Mouse (Mus musculus) embryonic fibroblast, embryonic 13.5 days (primary cell): ENCODE results near the gene Lima1. TPM values are rescaled to one million over a fixed set of nuclear protein-coding genes. Genes with fewer than 3 reads are reported as not detected.

Experiments used
- H3K27ac ChIP-seq: 2 replicates; pipeline ENCODE4 v1.5.1; 2012; ENCODE audit warnings: low read length, control low read depth, inconsistent platforms; ENCODE audit not compliant: insufficient read depth
- H3K4me1 ChIP-seq: 2 replicates; pipeline ENCODE4 v1.6.1; 2011; ENCODE audit warnings: low read length; ENCODE audit not compliant: control insufficient read depth, insufficient read depth
- H3K4me3 ChIP-seq: 2 replicates; pipeline ENCODE4 v1.5.1; 2011; ENCODE audit warnings: mild to moderate bottlenecking, control low read depth, low read length; ENCODE audit not compliant: insufficient read depth
- CTCF ChIP-seq: IDR thresholded peaks from 2 replicates; pipeline ENCODE4 v1.5.1; 2011; ENCODE audit warnings: mild to moderate bottlenecking, control low read depth, low read length, moderate library complexity, borderline replicate concordance; ENCODE audit not compliant: insufficient read depth
- POLR2A ChIP-seq: IDR thresholded peaks from 2 replicates; pipeline ENCODE4 v1.6.1; 2011; ENCODE audit warnings: low read depth, mild to moderate bottlenecking, control low read depth, low read length, moderate library complexity
- polyA plus RNA-seq: library from polyadenylated mRNA; stranded (reverse); fragments of >200 nt; gene quantifications from 2 replicates; pipeline ENCODE4 v1.2.4, GENCODE M21; 2011; ENCODE audit warnings: low read depth; ENCODE audit not compliant: missing spikeins, insufficient read length

The Lima1 gene
- polyA plus RNA-seq, 1 experiment, result 172 TPM

DNA sequence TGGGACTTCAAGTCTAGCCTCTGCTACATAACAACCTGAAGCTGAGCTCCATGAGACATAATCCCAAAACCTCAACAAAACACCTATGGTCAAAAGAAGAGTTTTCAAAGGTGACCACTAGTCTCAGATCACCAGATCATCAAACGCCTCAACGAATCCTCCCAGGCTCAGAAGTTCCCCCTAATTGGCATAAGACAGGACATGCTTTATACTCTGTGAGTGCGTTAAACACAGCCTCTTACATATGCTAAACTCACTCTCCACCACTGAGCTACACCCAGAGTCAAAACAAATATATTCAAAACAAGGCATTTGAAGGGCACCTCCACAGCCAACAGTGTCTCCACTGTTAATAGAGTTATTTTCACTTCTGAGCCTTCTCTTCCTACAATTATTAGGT is 2.7 kb downstream of the Lima1 start:
- H3K27ac ChIP-seq, result no peak overlapping the region
- TF ChIP-seq POLR2A (no peak), CTCF (no peak)
- no peak overlapping the region for H3K4me3 ChIP-seq
- peaks cover 5% of the 10 kb centered on the region; the same call in 1 of the 2 replicates for H3K4me1 ChIP-seq

DNA sequence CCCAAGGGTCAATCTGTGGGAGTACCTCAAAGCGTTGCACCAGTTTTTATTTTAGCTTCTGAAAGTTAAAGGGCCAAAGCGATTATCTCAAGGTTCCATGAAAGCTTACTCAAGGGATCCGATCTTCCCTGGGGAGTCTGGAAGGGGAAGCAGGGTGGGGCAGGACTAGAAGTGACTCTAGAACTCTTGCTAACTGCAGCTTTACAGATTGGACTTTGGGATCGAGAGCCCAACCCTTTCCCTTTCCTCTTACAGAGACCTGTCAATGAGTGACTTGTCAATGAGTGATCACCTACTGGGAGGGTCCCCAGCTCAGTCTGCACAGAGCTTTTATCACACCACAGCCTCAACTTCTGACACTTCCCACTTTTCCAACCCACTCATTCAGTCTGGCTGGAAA is 7.6 kb downstream of the Lima1 start:
- Histone ChIP-seq H3K4me3 (no peak overlapping the region), H3K27ac (no peak overlapping the region), H3K4me1 (peaks cover 2% of the 10 kb centered on the region; the same call in 1 of the 2 replicates)
- TF ChIP-seq POLR2A, result no peak
- no peak for TF ChIP-seq CTCF

DNA sequence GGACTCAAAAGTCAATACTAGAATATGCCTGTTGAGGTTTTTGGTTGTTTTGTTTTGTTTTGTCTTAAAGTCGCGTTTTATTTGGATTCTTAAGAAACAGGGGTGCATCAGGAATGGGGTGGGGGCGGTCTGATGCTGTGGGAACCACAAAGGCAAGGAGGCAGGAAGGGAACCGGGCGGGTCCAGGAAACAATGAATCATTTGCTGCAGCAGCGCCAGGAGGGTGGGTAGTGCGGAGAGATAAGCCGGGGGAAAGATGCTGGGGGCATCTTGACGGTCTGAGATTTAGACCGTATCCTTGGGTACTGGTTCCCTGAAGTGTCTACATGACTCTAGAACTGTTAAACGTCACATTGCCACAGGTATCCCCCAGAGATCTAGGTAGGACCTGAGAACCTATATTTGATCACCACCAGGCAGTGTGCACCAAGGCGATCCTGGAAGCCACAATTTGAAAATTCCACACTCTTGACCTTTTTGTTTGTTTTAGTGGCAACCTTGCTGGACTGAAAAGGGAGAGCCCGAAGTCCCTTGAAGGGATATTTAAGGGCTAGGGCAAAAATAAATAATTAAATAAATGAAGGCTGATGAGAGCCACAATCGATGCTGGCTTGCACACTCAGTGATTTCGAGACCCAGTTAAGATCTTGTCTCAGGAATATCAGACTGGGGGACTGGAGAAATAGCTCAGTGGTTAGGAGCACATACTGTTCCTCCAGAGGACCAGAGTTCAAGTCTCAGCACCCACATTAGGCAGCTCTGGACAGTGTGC is 8.6 kb downstream of the Lima1 start:
- no peak overlapping the region for H3K4me3 ChIP-seq
- H3K27ac ChIP-seq, result no peak overlapping the region
- H3K4me1 ChIP-seq, result peaks cover 2% of the 10 kb centered on the region; the same call in 1 of the 2 replicates
- TF ChIP-seq POLR2A, result no peak
- no peak for TF ChIP-seq CTCF

DNA sequence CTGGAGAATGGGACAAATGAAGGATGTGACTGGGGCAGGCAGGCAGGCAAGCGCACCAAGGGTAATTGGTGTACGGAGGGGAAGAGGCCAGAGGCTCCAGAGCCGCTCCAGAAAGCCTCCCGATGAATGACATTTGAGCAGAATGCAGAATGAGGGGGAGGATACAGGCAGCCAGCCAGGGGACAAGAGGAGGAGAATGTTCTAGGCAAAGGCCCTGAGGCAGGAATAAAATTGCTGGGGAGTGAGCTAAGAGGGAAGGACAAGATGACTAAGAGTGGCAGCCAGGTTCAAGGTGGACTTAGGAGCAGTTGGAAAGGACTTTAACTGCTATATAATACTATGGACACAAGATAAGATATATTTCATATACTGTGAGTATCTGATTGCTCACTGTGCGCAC is 9.3 kb downstream of the Lima1 start:
- Histone ChIP-seq H3K4me1 (peaks cover 2% of the 10 kb centered on the region; the same call in 1 of the 2 replicates), H3K4me3 (no peak overlapping the region), H3K27ac (no peak overlapping the region)
- TF ChIP-seq POLR2A, result no peak

DNA sequence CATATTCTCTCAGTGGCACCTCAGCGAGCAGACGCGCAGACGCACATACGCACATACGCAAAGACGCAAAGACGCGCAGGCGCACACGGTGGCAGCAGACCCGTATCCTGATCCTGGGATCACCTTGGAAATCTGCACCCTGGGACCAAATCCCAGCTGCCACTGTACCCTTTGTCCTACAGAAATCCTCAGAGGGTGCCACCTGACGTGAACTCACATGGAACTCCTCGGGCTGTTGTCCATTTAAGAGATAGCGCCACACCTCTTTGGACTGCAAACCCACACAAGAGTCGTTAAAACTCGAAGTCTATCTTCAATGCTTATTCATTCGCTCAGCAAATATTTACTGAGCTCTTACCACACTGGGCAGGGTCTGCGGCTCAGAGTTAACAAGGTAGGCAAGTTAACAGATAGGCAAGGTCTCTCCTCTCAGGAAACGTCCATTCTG is 9.7 kb downstream of the Lima1 start:
- no peak overlapping the region for H3K27ac ChIP-seq
- peaks cover 2% of the 10 kb centered on the region; the same call in 1 of the 2 replicates for H3K4me1 ChIP-seq
- TF ChIP-seq POLR2A, result no peak
- no peak for TF ChIP-seq CTCF
- no peak overlapping the region for H3K4me3 ChIP-seq

DNA sequence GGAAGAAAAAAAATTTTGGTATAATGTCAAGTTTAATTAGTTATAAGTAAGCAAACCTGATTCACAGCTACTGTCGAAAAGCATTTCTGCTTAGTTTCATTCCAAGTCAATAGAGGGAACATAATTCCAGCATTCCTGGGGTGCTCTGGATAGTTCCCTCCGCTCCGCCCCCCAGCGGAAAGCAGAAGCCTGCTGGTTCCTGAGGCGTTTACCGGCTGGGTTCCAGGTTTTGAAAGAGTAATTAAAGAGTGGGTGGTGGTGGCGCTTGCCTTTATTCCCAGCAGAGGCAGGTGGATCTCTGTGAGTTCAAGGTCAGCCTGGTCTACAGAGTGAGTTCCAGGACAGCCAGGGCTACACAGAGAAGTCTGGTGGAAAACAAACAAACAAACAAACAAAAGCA is 10.2 kb downstream of the Lima1 start:
- TF ChIP-seq POLR2A (no peak), CTCF (no peak)
- Histone ChIP-seq H3K4me1 (peaks cover 2% of the 10 kb centered on the region; the same call in 1 of the 2 replicates), H3K27ac (no peak overlapping the region), H3K4me3 (no peak overlapping the region)

DNA sequence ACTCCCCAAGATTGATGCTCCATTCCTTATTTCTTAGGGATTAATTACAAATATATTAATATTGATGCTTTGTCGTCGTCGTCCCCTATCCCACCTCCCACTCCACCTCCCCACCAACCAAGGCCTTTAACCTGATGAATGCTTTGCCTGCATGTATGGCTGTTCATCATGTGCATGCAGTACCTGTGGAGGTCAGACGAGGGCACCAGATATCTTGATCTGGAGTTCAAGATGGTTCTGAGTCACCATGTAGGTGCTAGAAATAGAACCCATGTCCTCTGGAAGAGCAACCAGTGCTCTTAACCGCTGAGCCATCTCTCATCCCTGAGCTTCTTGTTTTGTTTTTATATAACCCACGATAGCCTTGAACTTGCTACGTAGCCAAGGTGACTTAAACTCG is 11.5 kb downstream of the Lima1 start:
- H3K27ac ChIP-seq, result no peak overlapping the region
- H3K4me3 ChIP-seq, result no peak overlapping the region
- H3K4me1 ChIP-seq, result peaks cover 2% of the 10 kb centered on the region; the same call in 1 of the 2 replicates
- TF ChIP-seq POLR2A (no peak), CTCF (no peak)

DNA sequence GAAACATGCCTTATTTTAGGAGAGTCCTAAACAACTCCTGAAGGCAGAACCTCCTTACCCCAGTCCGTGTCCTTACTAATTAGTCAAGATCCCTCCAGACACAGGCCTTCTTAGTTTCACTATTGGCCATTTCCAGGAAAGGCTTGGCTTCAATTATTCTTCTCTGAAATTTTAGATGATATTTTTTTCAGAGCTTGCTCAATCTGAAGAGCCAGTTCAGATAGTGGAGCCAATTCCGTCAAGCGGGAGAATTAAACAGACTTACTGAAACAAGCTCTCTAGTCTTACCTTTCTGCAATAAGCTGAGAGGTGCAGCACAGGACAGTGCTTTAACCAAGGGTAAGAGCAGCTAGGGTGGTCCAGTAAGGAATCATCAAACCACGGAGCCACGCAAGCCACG is 11.9 kb downstream of the Lima1 start:
- peaks cover 2% of the 10 kb centered on the region; the same call in 1 of the 2 replicates for H3K4me1 ChIP-seq
- H3K4me3 ChIP-seq, result no peak overlapping the region
- no peak overlapping the region for H3K27ac ChIP-seq
- no peak for TF ChIP-seq POLR2A
- no peak for TF ChIP-seq CTCF

DNA sequence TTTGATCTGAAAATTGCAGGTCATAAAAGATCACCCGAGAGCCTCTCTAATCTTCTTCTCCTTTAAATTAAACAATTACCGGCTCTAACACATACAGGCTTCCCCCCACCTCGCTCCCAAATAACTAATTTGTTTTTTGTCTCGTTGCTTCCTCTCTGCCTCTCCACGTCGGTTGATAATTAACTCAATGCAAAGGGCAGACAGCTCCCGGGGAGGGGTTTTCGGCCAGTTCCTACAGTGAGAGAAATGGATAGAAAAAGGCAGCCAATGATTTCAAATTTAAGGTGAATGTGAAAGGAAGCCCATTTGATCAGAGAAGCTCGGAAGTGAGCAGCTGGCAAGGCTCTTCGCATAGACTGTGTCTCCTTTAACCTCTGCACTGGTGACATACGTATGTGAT is 12.8 kb downstream of the Lima1 start:
- TF ChIP-seq CTCF, result no peak
- TF ChIP-seq POLR2A, result no peak
- Histone ChIP-seq H3K4me3 (no peak overlapping the region), H3K4me1 (0 out of 2 replicates have a peak, but pooled peaks cover 2% of the 10 kb centered on the region), H3K27ac (no peak overlapping the region)

DNA sequence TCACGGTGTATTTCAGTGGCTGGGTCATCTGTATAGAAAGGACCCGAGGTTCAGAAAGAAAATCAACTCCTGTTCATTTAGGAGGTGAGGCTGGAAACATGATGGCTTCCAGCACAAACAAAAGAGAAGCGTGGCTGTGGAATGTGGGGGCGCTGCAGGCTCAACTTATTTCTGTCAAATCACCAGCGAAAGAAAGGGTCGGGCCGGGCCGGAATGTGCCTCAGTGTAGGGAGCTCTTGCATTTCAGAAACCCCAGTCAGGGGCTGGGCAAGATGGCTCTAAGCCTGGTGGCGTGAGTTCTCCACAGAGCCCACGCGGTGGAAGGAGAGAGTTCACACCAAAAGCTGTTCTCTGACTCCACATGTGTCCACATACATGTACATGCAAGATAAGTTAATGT is 13.3 kb downstream of the Lima1 start:
- Histone ChIP-seq H3K4me1 (0 out of 2 replicates have a peak, but pooled peaks cover 2% of the 10 kb centered on the region), H3K27ac (no peak overlapping the region), H3K4me3 (no peak overlapping the region)
- TF ChIP-seq POLR2A, result no peak
- TF ChIP-seq CTCF, result no peak

DNA sequence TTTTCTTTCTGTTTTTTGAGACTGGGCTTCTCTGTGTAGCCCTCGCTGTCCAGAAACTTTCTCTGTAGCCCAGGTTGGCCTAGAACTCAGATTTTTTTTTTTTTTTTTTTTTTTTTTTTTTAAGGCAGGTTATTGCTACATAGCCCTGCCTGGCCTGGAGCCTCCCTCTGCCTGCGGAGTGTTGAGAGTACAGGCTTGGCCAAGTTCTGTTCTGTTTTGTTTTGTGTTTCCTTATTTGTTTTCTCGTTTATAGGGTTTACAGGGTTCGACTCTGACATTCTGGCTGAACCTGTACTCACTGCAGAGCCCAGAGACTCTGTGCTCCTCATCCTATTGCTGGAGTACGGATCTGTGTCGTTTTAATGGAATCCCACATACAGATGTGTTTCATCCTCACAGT is 13.7 kb downstream of the Lima1 start:
- Histone ChIP-seq H3K27ac (no peak overlapping the region), H3K4me3 (no peak overlapping the region), H3K4me1 (0 out of 2 replicates have a peak, but pooled peaks cover 2% of the 10 kb centered on the region)
- TF ChIP-seq POLR2A (no peak), CTCF (no peak)
